Mouse (Mus musculus) midbrain, embryonic 12.5 days (tissue): ENCODE results near the gene Pip5k1c. TPM values are rescaled to one million over a fixed set of nuclear protein-coding genes. Genes with fewer than 3 reads are reported as not detected.
A peak's percentile ranks its signal among the peaks of the same experiment; 100 is the strongest.

Experiments
- ATAC-seq: fragments of 200-750 bp; cut with Nextera tagmentation; 2 replicates; pipeline ENCODE4 v1.8.0; 2017; ENCODE audit warnings: low read depth, moderate TSS enrichment, moderate library complexity; ENCODE audit not compliant: low FRiP score
- H3K27ac ChIP-seq: fragments of 300-500 bp; sonication (generic); replicated peaks from 2 replicates; pipeline ENCODE4 v1.5.1; 2016; ENCODE audit warnings: mild to moderate bottlenecking
- H3K27me3 ChIP-seq: fragments of 300-500 bp; sonication (generic); 2 replicates; pipeline ENCODE4 v1.6.1; 2016; ENCODE audit warnings: mild to moderate bottlenecking
- H3K36me3 ChIP-seq: fragments of 300-500 bp; sonication (generic); 2 replicates; pipeline ENCODE4 v1.6.1; 2016
- H3K4me1 ChIP-seq: fragments of 300-500 bp; sonication (generic); 2 replicates; pipeline ENCODE4 v1.6.1; 2016
- H3K4me2 ChIP-seq: fragments of 300-500 bp; sonication (generic); replicated peaks from 2 replicates; pipeline ENCODE4 v1.6.1; 2016; ENCODE audit warnings: mild to moderate bottlenecking, moderate library complexity
- H3K4me3 ChIP-seq: fragments of 300-500 bp; sonication (generic); 2 replicates; pipeline ENCODE4 v1.5.1; 2016; ENCODE audit warnings: mild to moderate bottlenecking
- H3K9ac ChIP-seq: fragments of 300-500 bp; sonication (generic); replicated peaks from 2 replicates; pipeline ENCODE4 v1.6.1; 2016; ENCODE audit warnings: mild to moderate bottlenecking, moderate library complexity
- H3K9me3 ChIP-seq: fragments of 300-500 bp; sonication (generic); 2 replicates; pipeline ENCODE4 v1.6.1; 2016; ENCODE audit warnings: mild to moderate bottlenecking
- WGBS: fragments of 180-500 bp; shearing (Covaris S2); methylation state at CpG from one replicate; pipeline ENCODE4 v1.1.7; 2016; 5-methylcytosine and 5-hydroxymethylcytosine counted together
- polyA plus RNA-seq: library from polyadenylated mRNA; unstranded; fragments of >200 nt; fragmentation: Nextera tagmentation; extraction: Ambion mirVana; gene quantifications from 2 replicates; pipeline ENCODE4 v1.2.1, GENCODE M21; 2016

The Pip5k1c gene
- polyA plus RNA-seq, 1 experiment from 2014 or later, result 89.9 TPM

- peak; percentile 1; the same call in 1 of the 2 replicates for ATAC-seq
- Histone ChIP-seq H3K9me3 (no peaks in the 10 kb centered on the region), H3K4me1 (peaks cover 38% of the 10 kb centered on the region), H3K4me2 (peak overlapping the region; percentile 70), H3K27ac (peak overlapping the region; percentile 85), H3K36me3 (peaks cover 64% of the 10 kb centered on the region), H3K27me3 (peaks cover 11% of the 10 kb centered on the region), H3K9ac (peak overlapping the region; percentile 61), H3K4me3 (peak overlapping the region; percentile 96)
- WGBS, result 2% methylated on average over 38 of the region's 38 CpGs
Measured at GRCm38 (mm10) chr10:81319741-81320549, 27.2 kb downstream of the Pip5k1c start.

GRCm38 (mm10) chr10:81320550-81321347, 28.0 kb downstream of the Pip5k1c start, which contains the start of gene Cactin:
TSS of gene Cactin (plus strand) at chr10:81321103.
- Histone ChIP-seq H3K4me3 (peak within 1 kb of the TSS; percentile 96), H3K4me1 (peaks cover 38% of the 10 kb centered on the region), H3K9me3 (no peaks in the 10 kb centered on the region), H3K27ac (peak within 1 kb of the TSS; percentile 85), H3K4me2 (peak within 1 kb of the TSS; percentile 70), H3K9ac (peak within 1 kb of the TSS; percentile 81), H3K27me3 (peaks cover 11% of the 10 kb centered on the region; the same call in 1 of the 2 replicates), H3K36me3 (peaks cover 65% of the 10 kb centered on the region)
- ATAC-seq, result peak; percentile 91
- WGBS, result under 1% methylated on average over 68 of the region's 68 CpGs

GRCm38 (mm10) chr10:81321436-81321835, 28.7 kb downstream of the Pip5k1c start:
- no peak for ATAC-seq
- Histone ChIP-seq H3K36me3 (peaks cover 65% of the 10 kb centered on the region), H3K4me2 (peak overlapping the region; percentile 70), H3K4me3 (peak overlapping the region; percentile 96), H3K9ac (peak overlapping the region; percentile 81), H3K27ac (peak overlapping the region; percentile 85), H3K9me3 (no peaks in the 10 kb centered on the region), H3K4me1 (peaks cover 35% of the 10 kb centered on the region), H3K27me3 (peaks cover 8% of the 10 kb centered on the region; the same call in 1 of the 2 replicates)
- 3% methylated on average over 20 of the region's 20 CpGs for WGBS

DNA sequence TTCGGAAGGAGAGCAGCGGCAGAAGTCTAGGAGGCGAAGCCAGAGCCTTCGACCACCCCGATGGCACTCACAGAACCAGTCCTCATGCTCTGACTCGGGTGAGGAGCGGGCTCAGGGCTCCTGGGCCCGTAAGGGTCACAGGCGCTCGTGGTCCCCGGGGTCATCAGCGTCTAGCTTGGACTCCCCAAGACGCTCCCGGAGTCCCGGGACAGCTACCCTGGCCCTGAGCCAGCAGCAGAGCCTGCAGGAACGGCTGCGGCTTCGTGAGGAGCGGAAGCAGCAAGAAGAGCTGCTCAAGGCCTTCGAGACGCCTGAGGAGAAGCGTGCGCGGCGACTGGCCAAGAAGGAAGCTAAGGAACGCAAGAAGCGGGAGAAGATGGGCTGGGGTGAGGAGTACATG, 29.7 kb downstream of the Pip5k1c start:
- Histone ChIP-seq H3K4me3 (peak overlapping the region; percentile 96; the same call in 1 of the 2 replicates), H3K4me2 (peak overlapping the region; percentile 70; the same call in 1 of the 2 replicates)

GRCm38 (mm10) chr10:81323141-81323775, 30.5 kb downstream of the Pip5k1c start:
- 93% methylated on average over 23 of the region's 23 CpGs for WGBS

More for the DNA sequence above, 29.7 kb downstream of the Pip5k1c start:
- Histone ChIP-seq H3K9ac (no peak overlapping the region), H3K9me3 (no peaks in the 10 kb centered on the region), H3K36me3 (peaks cover 66% of the 10 kb centered on the region), H3K27me3 (no peaks in the 10 kb centered on the region), H3K27ac (no peak overlapping the region), H3K4me1 (peaks cover 26% of the 10 kb centered on the region)
- 96% methylated on average over 27 of the region's 27 CpGs for WGBS
- ATAC-seq, result no peak

GRCm38 (mm10) chr10:81323791-81324530, 31.2 kb downstream of the Pip5k1c start:
- H3K27me3 ChIP-seq, result no peaks in the 10 kb centered on the region; the same call in 1 of the 2 replicates
- WGBS, result 94% methylated on average over 18 of the region's 18 CpGs
- peaks cover 53% of the 10 kb centered on the region for H3K36me3 ChIP-seq
- H3K4me3 ChIP-seq, result no peak overlapping the region
- H3K9ac ChIP-seq, result no peak overlapping the region
- H3K9me3 ChIP-seq, result no peaks in the 10 kb centered on the region
- H3K4me1 ChIP-seq, result peaks cover 22% of the 10 kb centered on the region
- no peak for ATAC-seq
- H3K4me2 ChIP-seq, result no peak overlapping the region
- no peak overlapping the region for H3K27ac ChIP-seq

More at GRCm38 (mm10) chr10:81323141-81323775, 30.5 kb downstream of the Pip5k1c start:
- Histone ChIP-seq H3K36me3 (peaks cover 59% of the 10 kb centered on the region), H3K27me3 (no peaks in the 10 kb centered on the region), H3K4me1 (peaks cover 26% of the 10 kb centered on the region), H3K27ac (no peak overlapping the region), H3K4me2 (no peak overlapping the region), H3K4me3 (0 out of 2 replicates have a peak overlapping the region, but pooled peaks have one; percentile 96), H3K9me3 (no peaks in the 10 kb centered on the region), H3K9ac (no peak overlapping the region)
- ATAC-seq, result no peak

GRCm38 (mm10) chr10:81325176-81325575, 32.4 kb downstream of the Pip5k1c start:
- Histone ChIP-seq H3K9ac (no peak overlapping the region), H3K4me1 (peaks cover 11% of the 10 kb centered on the region), H3K9me3 (no peaks in the 10 kb centered on the region), H3K27me3 (no peaks in the 10 kb centered on the region; the same call in 1 of the 2 replicates), H3K27ac (no peak overlapping the region), H3K4me3 (0 out of 2 replicates have a peak overlapping the region, but pooled peaks have one; percentile 3), H3K36me3 (peaks cover 53% of the 10 kb centered on the region), H3K4me2 (no peak overlapping the region)
- WGBS, result 92% methylated on average over 21 of the region's 21 CpGs
- ATAC-seq, result no peak

GRCm38 (mm10) chr10:81325781-81326180, 33.0 kb downstream of the Pip5k1c start:
- Histone ChIP-seq H3K4me2 (no peak overlapping the region), H3K27me3 (peaks cover 4% of the 10 kb centered on the region; the same call in 1 of the 2 replicates), H3K4me3 (no peak overlapping the region), H3K9ac (no peak overlapping the region), H3K9me3 (no peaks in the 10 kb centered on the region), H3K36me3 (peaks cover 53% of the 10 kb centered on the region), H3K27ac (no peak overlapping the region), H3K4me1 (peaks cover 11% of the 10 kb centered on the region)
- 97% methylated on average over 18 of the region's 18 CpGs for WGBS
- no peak for ATAC-seq

- H3K4me1 ChIP-seq, result peaks cover 7% of the 10 kb centered on the region
- no peak overlapping the region for H3K4me2 ChIP-seq
- H3K36me3 ChIP-seq, result peaks cover 53% of the 10 kb centered on the region
- ATAC-seq, result no peak
- no peak overlapping the region for H3K9ac ChIP-seq
- no peak overlapping the region for H3K4me3 ChIP-seq
- H3K27ac ChIP-seq, result no peak overlapping the region
- 86% methylated on average over 6 of the region's 6 CpGs for WGBS
- peaks cover 9% of the 10 kb centered on the region for H3K27me3 ChIP-seq
- H3K9me3 ChIP-seq, result no peaks in the 10 kb centered on the region
Measured at GRCm38 (mm10) chr10:81326858-81327257, 34.1 kb downstream of the Pip5k1c start.

DNA sequence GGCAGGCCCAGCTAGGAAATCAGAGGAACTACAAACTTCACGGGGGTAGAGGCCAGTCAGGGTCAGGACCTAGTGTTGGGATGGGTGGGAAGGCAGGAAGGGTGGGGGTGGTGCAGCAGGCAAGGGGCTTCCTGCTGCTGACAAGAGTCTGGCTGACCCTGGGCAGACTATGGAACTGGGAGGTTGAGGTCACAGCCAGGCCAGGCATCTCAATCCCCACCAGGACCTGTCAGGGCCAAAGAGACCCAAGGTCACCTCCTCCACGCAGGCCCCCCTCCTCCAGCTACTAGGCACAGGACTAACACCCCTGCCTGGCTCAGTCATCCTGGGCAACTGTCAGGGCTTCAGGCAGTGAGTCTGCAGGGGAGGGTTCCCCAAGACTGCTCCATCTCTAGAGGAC, 35.2 kb downstream of the Pip5k1c start:
- 60% methylated on average over 2 of the region's 2 CpGs for WGBS
- Histone ChIP-seq H3K4me2 (no peak overlapping the region), H3K9me3 (no peaks in the 10 kb centered on the region), H3K36me3 (peaks cover 46% of the 10 kb centered on the region), H3K4me1 (0 out of 2 replicates have a peak, but pooled peaks cover 3% of the 10 kb centered on the region), H3K9ac (no peak overlapping the region), H3K4me3 (no peak overlapping the region), H3K27ac (0 out of 2 replicates have a peak overlapping the region, but pooled peaks have one; percentile 25), H3K27me3 (peaks cover 20% of the 10 kb centered on the region)
- no peak for ATAC-seq

- 19% methylated on average over 10 of the region's 10 CpGs for WGBS
- Histone ChIP-seq H3K27ac (0 out of 2 replicates have a peak within 1 kb of the TSS, but pooled peaks have one; percentile 25), H3K4me3 (no peak within 1 kb of the TSS), H3K27me3 (peaks cover 24% of the 10 kb centered on the region), H3K9me3 (no peaks in the 10 kb centered on the region), H3K36me3 (peaks cover 41% of the 10 kb centered on the region), H3K4me2 (no peak within 1 kb of the TSS), H3K4me1 (0 out of 2 replicates have a peak, but pooled peaks cover 3% of the 10 kb centered on the region), H3K9ac (no peak within 1 kb of the TSS)
- no peak for ATAC-seq
Measured at GRCm38 (mm10) chr10:81328386-81328785, 35.6 kb downstream of the Pip5k1c start, which contains the start of gene Tbxa2r. TSS of gene Tbxa2r (plus strand) at chr10:81328731.
